Mouse (Mus musculus) embryonic facial prominence, embryonic 10.5 days (tissue): Measurements from ENCODE around the gene Car14. TPM values are rescaled to one million over a fixed set of nuclear protein-coding genes. Genes with fewer than 3 reads are reported as not detected.
"Not testable (repeated sequence)": the region's sequence is repeated elsewhere in the genome, so short reads cannot be mapped to it uniquely, and the experiment has no call there.

ENCODE experiments used
- DNase-seq: peaks from one replicate; pipeline ENCODE4 v3.0.0-alpha.2; 2017; ENCODE audit warnings: low spot score
- H3K27ac ChIP-seq: fragments of 300-500 bp; sonication (generic); replicated peaks from 2 replicates; pipeline ENCODE4 v1.5.1; 2016; ENCODE audit warnings: mild to moderate bottlenecking
- H3K27me3 ChIP-seq: fragments of 300-500 bp; sonication (generic); replicated peaks from 2 replicates; pipeline ENCODE4 v1.6.1; 2016; ENCODE audit warnings: low read depth, mild to moderate bottlenecking; ENCODE audit not compliant: poor library complexity, severe bottlenecking
- H3K36me3 ChIP-seq: fragments of 300-500 bp; sonication (generic); replicated peaks from 2 replicates; pipeline ENCODE4 v1.6.1; 2016; ENCODE audit warnings: mild to moderate bottlenecking, moderate library complexity
- H3K4me1 ChIP-seq: fragments of 300-500 bp; sonication (generic); 2 replicates; pipeline ENCODE4 v1.6.1; 2016
- H3K4me3 ChIP-seq: fragments of 300-500 bp; sonication (generic); 2 replicates; pipeline ENCODE4 v1.5.1; 2016; ENCODE audit warnings: mild to moderate bottlenecking, moderate library complexity
- H3K9me3 ChIP-seq: fragments of 300-500 bp; sonication (generic); 2 replicates; pipeline ENCODE4 v1.6.1; 2016; ENCODE audit warnings: mild to moderate bottlenecking
- WGBS: fragments of 180-500 bp; shearing (Covaris S2); methylation state at CpG from one replicate; pipeline ENCODE4 v1.1.7; 2016; 5-methylcytosine and 5-hydroxymethylcytosine counted together
- polyA plus RNA-seq: library from polyadenylated mRNA; unstranded; fragments of >200 nt; fragmentation: Nextera tagmentation; extraction: Ambion mirVana; gene quantifications from 2 replicates; pipeline ENCODE4 v1.2.1, GENCODE M21; 2016

Car14 gene
- polyA plus RNA-seq, 1 experiment from 2014 or later: 120 TPM

GRCm38 (mm10) chr3:95933111-95933750, 28.7 kb upstream of the Car14 start:
- peaks cover 19% of the 10 kb centered on the region for H3K4me1 ChIP-seq
- peaks cover 61% of the 10 kb centered on the region for H3K36me3 ChIP-seq
- H3K27me3 ChIP-seq: no peaks in the 10 kb centered on the region
- H3K9me3 ChIP-seq: no peaks in the 10 kb centered on the region
- H3K4me3 ChIP-seq: peak overlapping the region; percentile 18; the same call in 1 of the 2 replicates
- DNase-seq: no peak
- H3K27ac ChIP-seq: no peak overlapping the region
- WGBS: 95% methylated on average over 7 of the region's 7 CpGs

- peak overlapping the region; percentile 25; the same call in 1 of the 2 replicates for H3K4me3 ChIP-seq
- no peak overlapping the region for H3K27ac ChIP-seq
- WGBS: 94% methylated on average over 7 of the region's 7 CpGs
- H3K9me3 ChIP-seq: no peaks in the 10 kb centered on the region
- H3K4me1 ChIP-seq: peaks cover 19% of the 10 kb centered on the region
- DNase-seq: no peak
- no peaks in the 10 kb centered on the region for H3K27me3 ChIP-seq
- H3K36me3 ChIP-seq: peaks cover 54% of the 10 kb centered on the region
Observed at GRCm38 (mm10) chr3:95932566-95932965, 28.1 kb upstream of the Car14 start.

GRCm38 (mm10) chr3:95932157-95932556, 27.7 kb upstream of the Car14 start:
- H3K9me3 ChIP-seq: no peaks in the 10 kb centered on the region
- no peak for DNase-seq
- peaks cover 50% of the 10 kb centered on the region for H3K36me3 ChIP-seq
- H3K27ac ChIP-seq: no peak overlapping the region
- peak overlapping the region; percentile 25; the same call in 1 of the 2 replicates for H3K4me3 ChIP-seq
- no peaks in the 10 kb centered on the region for H3K27me3 ChIP-seq
- 76% methylated on average over 1 of the region's 1 CpGs for WGBS
- peaks cover 19% of the 10 kb centered on the region for H3K4me1 ChIP-seq

- Histone ChIP-seq H3K4me3 (peak overlapping the region; percentile 89; the same call in 1 of the 2 replicates), H3K27me3 (no peaks in the 10 kb centered on the region), H3K4me1 (peaks cover 19% of the 10 kb centered on the region), H3K27ac (no peak overlapping the region), H3K9me3 (no peaks in the 10 kb centered on the region), H3K36me3 (peaks cover 43% of the 10 kb centered on the region)
- no peak for DNase-seq
- WGBS: 93% methylated on average over 1 of the region's 1 CpGs
Observed at GRCm38 (mm10) chr3:95931471-95931870, 27.0 kb upstream of the Car14 start.

GRCm38 (mm10) chr3:95930471-95930789, 25.9 kb upstream of the Car14 start:
- peak; percentile 30 for DNase-seq
- 7% methylated on average over 5 of the region's 5 CpGs for WGBS
- H3K27ac ChIP-seq: peak overlapping the region; percentile 99
- no peaks in the 10 kb centered on the region for H3K9me3 ChIP-seq
- H3K4me3 ChIP-seq: peak overlapping the region; percentile 89
- peaks cover 19% of the 10 kb centered on the region for H3K4me1 ChIP-seq
- peaks cover 34% of the 10 kb centered on the region for H3K36me3 ChIP-seq
- no peaks in the 10 kb centered on the region for H3K27me3 ChIP-seq

- Histone ChIP-seq H3K27me3 (no peaks in the 10 kb centered on the region), H3K36me3 (peaks cover 28% of the 10 kb centered on the region), H3K4me1 (peaks cover 19% of the 10 kb centered on the region), H3K9me3 (no peaks in the 10 kb centered on the region), H3K27ac (peak overlapping the region; percentile 99), H3K4me3 (peak overlapping the region; percentile 89)
- WGBS: under 1% methylated on average over 105 of the region's 105 CpGs
- peak; percentile 73 for DNase-seq
Observed at GRCm38 (mm10) chr3:95929581-95930470, 25.3 kb upstream of the Car14 start.

- H3K27ac ChIP-seq: peak within 1 kb of the TSS; percentile 99
- H3K9me3 ChIP-seq: no peaks in the 10 kb centered on the region
- H3K27me3 ChIP-seq: no peaks in the 10 kb centered on the region
- under 1% methylated on average over 49 of the region's 49 CpGs for WGBS
- H3K36me3 ChIP-seq: peaks cover 18% of the 10 kb centered on the region
- peak; percentile 96 for DNase-seq
- H3K4me1 ChIP-seq: peaks cover 19% of the 10 kb centered on the region
- peak within 1 kb of the TSS; percentile 89 for H3K4me3 ChIP-seq
Observed at GRCm38 (mm10) chr3:95928658-95929503, 24.4 kb upstream of the Car14 start, which contains the start of gene Anp32e. Gene Anp32e, plus strand, starts transcription at chr3:95929246.

- Histone ChIP-seq H3K27ac (peak overlapping the region; percentile 99), H3K9me3 (no peaks in the 10 kb centered on the region), H3K4me1 (peaks cover 19% of the 10 kb centered on the region), H3K36me3 (peaks cover 12% of the 10 kb centered on the region), H3K4me3 (peak overlapping the region; percentile 89), H3K27me3 (no peaks in the 10 kb centered on the region)
- 74% methylated on average over 6 of the region's 6 CpGs for WGBS
- no peak for DNase-seq
Observed at GRCm38 (mm10) chr3:95928261-95928657, 23.8 kb upstream of the Car14 start.

- Histone ChIP-seq H3K4me1 (no peaks in the 10 kb centered on the region), H3K9me3 (no peaks in the 10 kb centered on the region), H3K4me3 (no peak overlapping the region), H3K36me3 (no peaks in the 10 kb centered on the region), H3K27me3 (no peaks in the 10 kb centered on the region), H3K27ac (no peak overlapping the region)
- DNase-seq: no peak
- WGBS: 87% methylated on average over 5 of the region's 5 CpGs
Observed at GRCm38 (mm10) chr3:95925087-95925486, 20.6 kb upstream of the Car14 start.

GRCm38 (mm10) chr3:95924185-95924584, 19.7 kb upstream of the Car14 start:
- H3K4me1 ChIP-seq: no peaks in the 10 kb centered on the region
- 75% methylated on average over 4 of the region's 4 CpGs for WGBS
- no peaks in the 10 kb centered on the region for H3K27me3 ChIP-seq
- no peak overlapping the region for H3K4me3 ChIP-seq
- DNase-seq: no peak
- no peaks in the 10 kb centered on the region for H3K9me3 ChIP-seq
- H3K27ac ChIP-seq: no peak overlapping the region
- H3K36me3 ChIP-seq: no peaks in the 10 kb centered on the region

- 91% methylated on average over 7 of the region's 7 CpGs for WGBS
Observed at GRCm38 (mm10) chr3:95923429-95923828, 18.9 kb upstream of the Car14 start.

GRCm38 (mm10) chr3:95920532-95920931, 16.0 kb upstream of the Car14 start:
- H3K36me3 ChIP-seq, DNase-seq, H3K27ac ChIP-seq, H3K4me3 ChIP-seq, H3K4me1 ChIP-seq, H3K9me3 ChIP-seq, H3K27me3 ChIP-seq: not testable (repeated sequence)
- WGBS: 63% methylated on average over 2 of the region's 2 CpGs

More at GRCm38 (mm10) chr3:95923429-95923828, 18.9 kb upstream of the Car14 start:
- H3K9me3 ChIP-seq, H3K27ac ChIP-seq, DNase-seq, H3K27me3 ChIP-seq, H3K4me3 ChIP-seq, H3K36me3 ChIP-seq, H3K4me1 ChIP-seq: not testable (repeated sequence)
